Mouse (Mus musculus): ENCODE measurements at regions not wholly inside any gene's neighbourhood (a gene's known extent, or its start where the extent isn't known, plus 50 kb on each side); places are given as distances from the start of the nearest gene placed in this dataset.

DNA sequence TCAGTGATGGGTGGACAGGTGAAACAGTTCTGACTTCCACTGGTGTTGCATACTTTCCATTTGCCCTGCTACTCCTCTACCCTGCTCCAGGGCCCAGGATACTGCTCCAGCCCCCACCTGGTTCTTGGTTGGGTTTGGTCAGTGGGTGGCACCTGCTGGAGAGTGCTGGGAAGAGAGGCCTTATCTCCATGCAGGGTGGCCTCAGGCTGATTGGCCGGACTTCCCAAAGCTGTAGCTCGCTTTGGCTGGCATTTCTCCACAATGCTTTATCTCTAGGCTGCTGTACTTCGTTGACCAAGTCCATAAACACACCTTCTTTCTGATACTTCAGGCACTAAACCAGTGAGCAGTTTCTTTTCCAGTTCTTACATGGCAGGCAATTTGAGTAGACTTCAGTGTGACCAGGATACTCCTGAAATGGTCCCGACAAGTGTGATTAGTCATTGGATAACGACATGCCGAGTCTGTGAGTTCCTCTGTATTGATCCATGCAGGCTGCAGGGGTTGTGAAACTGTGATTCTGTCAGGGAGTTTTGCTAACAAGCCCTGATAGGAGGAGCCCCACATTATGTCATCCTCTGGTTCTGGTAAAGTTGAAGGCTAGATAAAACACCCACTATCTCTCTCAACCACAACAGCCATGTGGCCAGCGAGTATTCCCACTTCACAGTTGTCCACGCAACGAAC is 50.1 kb upstream of the Nr5a2 start:
- no peak for DNase-seq (ENCODE audit: low read depth, low spot score)

Data from 3T3-L1 (cell line).